Mouse (Mus musculus): ENCODE measurements at regions not wholly inside any gene's neighbourhood (a gene's known extent, or its start where the extent isn't known, plus 50 kb on each side); places are given as distances from the start of the nearest gene placed in this dataset.

- no peak for TF ChIP-seq POLR2A (IDR thresholded peaks at IDR 0.05; ENCODE audit: low read depth, low read length)
- TF ChIP-seq IRF4 (IDR thresholded peaks at IDR 0.05; ENCODE audit: low read depth, low read length) = no peak
- no peak for TF ChIP-seq USF2 (conservative IDR thresholded peaks at IDR 0.05; ENCODE audit: low read depth, low read length)
- TF ChIP-seq ETS1 (conservative IDR thresholded peaks at IDR 0.05; ENCODE audit: low read depth, low read length) = no peak
- TF ChIP-seq RCOR1 (conservative IDR thresholded peaks at IDR 0.05; ENCODE audit: low read depth, low read length) = no peak
- TF ChIP-seq RAD21 (IDR thresholded peaks at IDR 0.05; ENCODE audit: low read depth, low read length) = no peak
- no peak for TF ChIP-seq CTCF (conservative IDR thresholded peaks at IDR 0.05 in 1 of 2, IDR thresholded peaks at IDR 0.05 in 1 of 2; ENCODE audit: low read depth in 2 of 2, low read length in 2 of 2)
Measured at GRCm38 (mm10) chr13:11336958-11337357, 769.8 kb downstream of the Ryr2 start.
